Mouse (Mus musculus): ENCODE measurements around the gene Stxbp6.

Stxbp6 gene

DNA sequence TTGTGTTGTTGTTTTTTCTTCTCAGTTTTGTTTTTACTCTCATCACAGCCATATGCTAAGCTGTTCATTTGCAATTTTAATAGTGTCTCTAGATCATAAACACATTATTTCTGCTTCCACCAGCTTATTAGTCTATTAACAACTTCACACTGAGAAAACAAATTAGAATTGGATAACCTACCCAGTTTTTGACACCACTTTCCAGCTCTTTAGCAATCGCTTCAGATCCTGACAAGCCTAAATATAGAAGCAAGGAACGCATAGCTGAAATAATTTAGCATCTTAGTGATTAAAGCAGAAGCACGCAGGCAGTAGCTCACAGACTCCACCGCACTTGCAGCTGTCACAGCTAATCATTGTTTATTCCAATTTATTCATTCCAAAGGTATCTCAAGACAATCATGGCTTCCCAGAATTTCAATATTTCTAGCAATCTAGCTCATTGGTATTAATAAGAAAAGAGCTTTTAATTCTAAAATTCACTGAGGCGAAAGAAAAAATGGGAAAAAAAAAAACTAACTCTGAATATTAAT lies 95.1 kb downstream of the Stxbp6 start:
- TF ChIP-seq GATA4 (IDR thresholded peaks at IDR 0.05; ENCODE audit: insufficient replicate concordance, low read length) = no peak

DNA sequence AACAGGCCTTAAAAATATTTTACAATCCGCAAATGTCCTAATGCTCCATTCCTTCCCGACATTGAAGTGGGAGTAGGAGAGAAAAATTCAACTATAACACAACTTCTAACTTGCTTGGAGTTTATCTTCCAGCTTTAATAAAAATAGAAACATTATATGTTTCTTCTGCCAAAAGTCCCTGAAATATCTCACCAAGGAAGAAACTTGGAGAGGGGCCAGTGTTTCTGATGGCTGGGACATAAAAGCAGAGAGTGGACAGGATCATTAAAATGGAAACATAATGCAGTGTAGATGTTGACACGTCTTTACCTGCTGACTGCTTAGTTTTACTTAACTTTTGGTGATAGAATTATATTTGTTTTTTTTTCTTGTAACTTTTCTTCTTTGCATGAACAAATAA lies 99.2 kb downstream of the Stxbp6 start:
- TF ChIP-seq GATA4 (IDR thresholded peaks at IDR 0.05; ENCODE audit: insufficient replicate concordance, low read length) = no peak

DNA sequence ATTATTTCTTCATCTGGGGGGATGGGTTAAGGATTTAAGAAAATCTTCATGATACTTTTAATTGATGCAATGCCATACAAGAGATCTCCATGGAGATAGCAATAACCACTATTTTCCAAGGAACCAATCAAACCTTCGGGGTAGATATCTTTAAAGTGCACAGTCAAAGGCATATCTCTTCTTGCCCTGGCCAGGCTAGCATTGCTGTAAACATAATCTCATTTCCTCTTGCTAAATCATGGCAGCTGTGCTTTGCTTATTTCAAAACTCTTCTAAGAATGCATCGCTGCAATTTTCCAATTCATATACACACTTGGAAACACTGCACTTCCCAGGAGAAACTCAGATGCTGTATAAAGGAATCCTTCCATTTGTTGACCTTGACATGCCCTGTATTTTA lies 103.0 kb downstream of the Stxbp6 start:
- no peak for TF ChIP-seq GATA4 (IDR thresholded peaks at IDR 0.05; ENCODE audit: insufficient replicate concordance, low read length)

DNA sequence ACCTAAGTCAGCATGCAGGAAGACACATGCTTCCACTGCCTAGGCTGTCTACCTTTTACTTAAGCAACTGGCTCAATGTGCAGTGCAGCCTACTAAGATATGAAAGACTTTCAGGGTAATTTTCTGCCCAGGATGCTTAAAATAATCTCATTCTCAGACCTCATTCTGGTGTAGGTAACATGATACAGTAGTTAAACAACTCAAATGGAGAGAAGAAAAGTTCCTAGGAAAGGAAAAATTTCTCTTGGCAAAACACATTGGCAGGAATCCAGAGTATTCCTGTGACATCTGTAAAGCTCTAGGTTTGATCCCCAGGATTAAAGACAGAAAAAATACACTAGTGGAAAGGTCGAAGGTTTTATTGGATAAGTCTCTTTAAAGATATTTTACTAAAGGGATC lies 107.1 kb downstream of the Stxbp6 start:
- no peak for TF ChIP-seq GATA4 (IDR thresholded peaks at IDR 0.05; ENCODE audit: insufficient replicate concordance, low read length)

DNA sequence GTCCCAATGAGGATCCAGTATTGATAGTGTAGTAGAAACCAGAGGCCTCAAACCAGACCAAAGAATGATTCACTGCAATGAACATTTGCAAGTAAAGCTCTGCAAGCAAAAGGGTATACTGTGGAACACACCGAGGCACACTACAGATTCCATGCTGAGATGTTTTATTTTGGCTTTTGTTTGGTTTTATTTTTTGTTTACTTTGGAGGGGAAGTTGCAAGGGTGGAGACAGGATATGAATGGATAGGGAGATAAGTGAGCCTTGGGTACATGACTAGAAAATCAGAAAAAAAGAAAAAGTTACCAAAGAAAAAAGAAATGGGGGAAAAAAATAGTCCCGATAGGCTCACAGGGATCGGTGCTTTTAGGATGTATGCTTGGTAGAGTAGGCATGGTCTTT lies 117.0 kb downstream of the Stxbp6 start:
- no peak for TF ChIP-seq GATA4 (IDR thresholded peaks at IDR 0.05; ENCODE audit: insufficient replicate concordance, low read length)

DNA sequence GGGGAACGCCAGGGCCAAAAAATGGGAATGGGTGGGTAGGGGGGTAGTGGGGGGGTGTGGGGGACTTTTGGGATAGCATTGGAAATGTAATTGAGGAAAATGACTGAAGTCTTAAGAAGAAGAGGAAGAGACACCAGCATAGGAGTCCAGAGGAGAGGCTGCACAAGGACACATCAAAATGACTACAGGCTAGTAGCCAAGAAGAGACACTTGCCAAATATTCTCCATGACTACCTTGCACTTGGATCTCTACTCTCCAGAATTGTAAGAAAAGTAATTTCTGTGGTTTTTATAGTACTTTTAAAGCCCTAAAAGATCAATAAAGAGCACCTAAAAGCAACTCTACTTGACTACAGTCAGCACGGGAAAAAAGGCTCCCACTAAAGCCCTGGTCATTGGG lies 121.4 kb downstream of the Stxbp6 start:
- no peak for TF ChIP-seq GATA4 (IDR thresholded peaks at IDR 0.05; ENCODE audit: insufficient replicate concordance, low read length)

DNA sequence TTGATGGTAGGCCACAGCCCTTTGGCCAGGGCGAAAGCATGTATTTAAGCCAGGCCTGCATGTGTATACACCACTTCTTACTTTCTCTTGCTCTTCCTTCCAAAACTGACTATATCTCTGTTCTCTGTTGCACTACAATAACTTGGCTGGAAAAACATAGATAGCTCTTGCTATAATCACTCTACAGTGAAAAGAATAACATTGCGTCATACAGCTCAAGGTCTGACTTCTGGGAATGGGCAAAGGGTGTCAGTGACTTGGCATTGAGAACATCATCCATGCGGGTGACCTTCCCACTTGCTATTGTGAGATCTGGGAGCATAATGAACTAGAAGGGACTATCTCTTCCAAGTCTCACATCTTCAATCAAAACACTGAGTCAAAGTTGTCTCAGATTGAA lies 122.4 kb downstream of the Stxbp6 start:
- TF ChIP-seq GATA4 (IDR thresholded peaks at IDR 0.05; ENCODE audit: insufficient replicate concordance, low read length) = no peak

DNA sequence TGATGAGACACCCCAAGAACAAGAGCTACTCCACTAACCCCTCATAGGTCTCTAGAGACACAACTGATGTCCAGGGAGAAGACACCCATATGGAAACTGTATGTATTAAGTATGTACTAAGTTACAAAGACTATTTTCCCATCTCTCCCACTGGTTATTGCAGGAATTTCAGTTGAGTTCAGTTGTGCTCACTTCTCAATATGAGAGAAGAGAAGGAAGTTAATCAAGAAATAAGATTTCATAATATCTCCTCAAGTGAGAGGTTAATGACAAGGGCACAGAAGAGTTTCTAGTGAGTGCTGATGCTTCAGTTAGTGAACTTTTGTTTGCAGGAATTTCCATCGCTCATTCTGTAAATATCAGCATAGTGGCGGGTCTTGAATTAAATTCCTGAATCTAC lies 124.0 kb downstream of the Stxbp6 start:
- TF ChIP-seq GATA4 (IDR thresholded peaks at IDR 0.05; ENCODE audit: insufficient replicate concordance, low read length) = no peak

DNA sequence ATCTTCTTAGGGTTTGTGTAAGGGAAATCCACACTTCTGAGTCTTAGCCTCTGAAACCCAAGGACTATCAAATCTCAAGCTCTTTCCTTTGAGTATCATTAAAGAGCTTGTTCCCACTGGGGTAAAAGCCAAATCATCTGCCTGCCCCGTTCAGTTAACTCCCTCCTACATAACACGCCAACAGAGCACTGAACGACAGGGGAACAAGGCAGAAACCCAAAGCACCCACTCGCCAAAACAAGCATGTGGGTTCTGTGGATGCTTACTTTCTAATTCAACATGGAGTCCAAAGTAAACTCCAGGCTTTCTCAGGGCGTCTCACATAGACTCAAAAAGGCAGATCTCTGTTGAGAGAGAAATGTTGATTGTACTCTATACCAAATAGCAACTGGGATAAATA lies 126.7 kb downstream of the Stxbp6 start:
- no peak for TF ChIP-seq GATA4 (IDR thresholded peaks at IDR 0.05; ENCODE audit: insufficient replicate concordance, low read length)

DNA sequence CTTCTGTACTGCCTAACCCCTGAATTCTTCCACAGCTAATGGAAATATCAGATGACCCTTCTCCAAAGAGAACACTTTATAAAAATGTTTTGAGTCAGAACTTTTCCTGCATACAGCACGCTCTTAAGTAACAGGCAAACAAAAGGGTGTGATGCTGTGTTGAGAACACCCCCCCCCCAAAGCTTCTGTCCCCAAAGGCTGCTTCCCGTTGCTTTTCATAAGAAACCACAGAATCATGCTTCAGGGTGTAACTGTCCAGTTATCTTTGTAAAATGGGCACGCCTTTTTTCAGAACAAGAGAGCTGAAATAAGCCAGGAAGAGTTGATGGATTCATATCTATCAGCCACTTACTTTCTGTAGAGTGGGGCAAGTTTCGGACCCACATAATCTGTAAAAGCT lies 134.2 kb downstream of the Stxbp6 start:
- no peak for TF ChIP-seq GATA4 (IDR thresholded peaks at IDR 0.05; ENCODE audit: insufficient replicate concordance, low read length)

DNA sequence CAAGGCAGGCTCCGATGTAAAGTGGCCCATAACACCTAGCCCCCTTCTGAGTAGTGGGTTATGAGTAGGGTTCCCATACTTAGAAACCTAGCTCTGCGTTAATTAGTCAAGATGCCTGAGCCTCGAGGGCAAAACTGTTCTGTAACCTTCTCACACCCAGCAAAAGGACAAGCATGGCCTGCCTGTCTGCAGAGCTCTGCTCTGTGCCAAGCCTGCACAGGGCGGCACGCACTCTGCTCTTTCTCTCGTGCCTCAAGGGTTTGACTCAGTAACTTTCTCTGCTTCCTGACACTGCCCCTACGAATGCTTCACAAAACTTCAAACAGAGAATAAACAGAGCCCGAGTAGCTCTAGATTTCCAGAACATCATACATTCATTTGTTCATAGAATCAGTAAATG lies 135.4 kb downstream of the Stxbp6 start:
- TF ChIP-seq GATA4 (IDR thresholded peaks at IDR 0.05; ENCODE audit: insufficient replicate concordance, low read length) = no peak

DNA sequence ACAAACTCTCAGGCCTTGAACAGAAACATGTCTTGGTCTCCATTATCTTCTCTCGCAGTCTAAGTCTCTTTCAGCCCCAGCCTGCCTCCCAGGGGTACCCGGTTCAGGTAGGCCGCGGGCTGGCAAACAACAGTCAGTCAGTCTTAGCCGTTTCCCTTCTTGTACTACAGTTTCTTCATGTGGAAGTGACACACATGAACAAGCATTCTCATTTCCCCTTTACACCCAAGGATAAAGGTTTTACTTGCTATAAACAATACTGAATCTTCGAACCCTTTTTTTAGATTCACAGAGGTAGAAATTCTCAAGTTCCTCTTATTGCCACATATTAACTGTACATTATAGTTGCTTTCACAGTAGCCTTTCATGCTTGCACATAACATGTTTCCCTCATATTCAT lies 141.6 kb downstream of the Stxbp6 start:
- no peak for TF ChIP-seq GATA4 (IDR thresholded peaks at IDR 0.05; ENCODE audit: insufficient replicate concordance, low read length)

DNA sequence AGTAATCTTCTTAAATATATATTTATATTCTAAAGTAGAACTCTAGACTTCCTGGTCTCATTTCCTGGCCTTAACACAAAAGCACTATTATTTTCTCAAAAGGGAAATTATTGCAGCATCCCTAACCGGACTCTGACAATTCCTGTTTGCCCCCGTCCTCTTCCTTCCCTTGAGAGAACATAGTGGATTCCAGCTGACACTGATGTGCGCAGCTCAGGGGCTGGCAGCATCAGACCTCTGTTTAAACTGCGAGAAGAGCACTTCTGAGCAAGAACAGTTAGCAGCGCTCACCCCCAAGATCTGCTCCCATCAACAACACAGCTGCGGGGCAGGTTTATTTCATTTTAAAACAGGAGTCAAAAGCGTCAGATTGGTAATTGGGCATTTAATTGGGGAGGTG lies 142.8 kb downstream of the Stxbp6 start:
- no peak for TF ChIP-seq GATA4 (IDR thresholded peaks at IDR 0.05; ENCODE audit: insufficient replicate concordance, low read length)

DNA sequence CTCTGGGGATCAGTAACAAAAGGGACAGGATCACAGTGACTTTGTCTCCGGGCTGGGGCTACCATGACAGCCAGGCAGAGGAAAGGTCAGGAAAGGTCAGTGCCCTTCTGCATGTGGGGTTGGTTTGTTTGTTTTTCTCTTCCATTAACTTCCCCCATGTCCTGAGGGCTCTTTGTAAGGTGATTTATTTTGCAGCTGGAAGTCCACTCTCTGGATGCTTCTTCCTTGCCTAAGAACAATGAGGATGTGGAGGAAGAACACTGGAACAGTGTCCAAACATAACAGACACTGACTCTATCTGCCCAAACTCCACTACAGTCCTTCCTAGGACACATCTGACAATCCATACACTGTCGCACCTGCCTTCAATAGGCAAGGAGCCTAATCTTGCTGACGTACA lies 146.1 kb downstream of the Stxbp6 start:
- TF ChIP-seq GATA4 (IDR thresholded peaks at IDR 0.05; ENCODE audit: insufficient replicate concordance, low read length) = no peak

DNA sequence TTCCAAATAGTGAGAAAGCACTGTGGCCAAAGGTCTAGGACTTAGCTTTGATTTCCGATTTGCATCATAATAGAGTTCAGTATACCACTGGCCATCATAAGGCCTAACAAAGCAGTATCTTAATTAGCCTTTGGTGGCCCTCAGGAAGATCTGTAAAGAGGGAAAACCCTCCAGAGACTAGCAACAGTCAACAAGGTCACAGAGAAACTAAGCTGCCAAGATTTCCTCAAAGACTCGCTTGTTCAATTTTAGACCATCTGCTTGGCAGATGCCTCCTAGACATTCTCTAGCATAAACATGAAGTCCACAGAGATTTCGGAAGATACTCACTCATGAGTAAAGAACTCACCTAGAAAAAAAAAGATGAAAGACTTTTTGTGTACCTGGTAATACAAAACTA lies 148.6 kb downstream of the Stxbp6 start:
- no peak for TF ChIP-seq GATA4 (IDR thresholded peaks at IDR 0.05; ENCODE audit: insufficient replicate concordance, low read length)

DNA sequence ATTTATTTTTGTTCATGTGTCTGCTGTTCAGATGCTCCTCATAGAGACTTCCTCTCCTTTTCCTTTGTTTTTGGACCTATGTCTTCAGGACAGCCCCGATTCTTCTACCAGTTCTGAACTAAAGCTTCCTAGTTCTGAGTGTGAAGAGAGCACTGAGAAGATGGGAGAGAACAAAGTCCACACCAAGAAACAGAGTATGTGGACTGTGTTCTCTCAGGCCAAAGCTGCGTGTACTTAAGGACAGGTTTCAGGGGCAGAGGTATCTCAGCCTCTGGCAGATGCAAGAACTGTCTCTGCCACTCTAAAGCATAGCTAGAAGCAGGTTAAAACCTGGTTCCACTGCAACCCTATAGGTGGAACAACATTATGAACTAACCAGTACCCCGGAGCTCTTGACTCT lies 151.2 kb downstream of the Stxbp6 start:
- no peak for TF ChIP-seq GATA4 (IDR thresholded peaks at IDR 0.05; ENCODE audit: insufficient replicate concordance, low read length)

DNA sequence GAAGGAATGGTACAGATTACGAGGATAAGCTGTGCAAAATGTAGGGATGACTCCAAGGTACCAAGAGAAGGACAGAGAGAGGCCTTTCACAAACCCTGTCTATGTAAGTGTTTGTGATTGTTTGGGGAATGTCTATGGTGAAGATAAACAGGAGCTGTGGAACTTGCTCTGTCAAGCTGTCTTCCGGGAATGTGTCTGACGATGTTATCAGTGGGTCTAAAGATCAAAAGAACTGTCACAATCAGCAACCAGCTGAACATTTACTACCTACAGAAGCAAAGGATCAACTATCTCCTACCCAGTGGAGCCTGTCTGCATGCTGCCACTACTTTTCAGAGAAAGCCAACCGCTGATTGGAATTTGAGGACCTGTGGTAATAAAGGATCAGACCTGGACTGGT lies 152.3 kb downstream of the Stxbp6 start:
- peak; percentile 91 for TF ChIP-seq GATA4 (IDR thresholded peaks at IDR 0.05; ENCODE audit: insufficient replicate concordance, low read length)

DNA sequence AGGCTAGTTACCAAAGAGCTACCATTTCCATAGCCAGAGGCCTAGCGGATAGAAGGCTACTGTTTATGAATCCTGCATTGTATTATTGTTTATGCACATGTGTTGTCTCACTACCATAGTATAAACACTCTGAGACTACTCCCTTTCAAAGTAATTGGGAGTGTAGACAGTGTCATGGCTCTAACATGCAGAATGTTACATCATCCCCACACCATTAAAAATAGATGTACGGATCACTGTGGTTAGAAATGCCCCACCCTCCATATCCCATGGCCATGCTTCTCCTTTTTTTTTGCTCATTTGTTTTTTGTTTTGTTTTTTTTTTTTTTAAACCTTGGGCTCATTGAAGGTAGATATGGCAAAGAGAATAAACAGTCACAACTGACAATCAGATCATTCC lies 154.9 kb downstream of the Stxbp6 start:
- no peak for TF ChIP-seq GATA4 (IDR thresholded peaks at IDR 0.05; ENCODE audit: insufficient replicate concordance, low read length)

Measured in liver, adult (tissue).